Mouse (Mus musculus) kidney, adult 11 months (tissue): ENCODE results near the gene Hrh2.

ENCODE experiments used
- DNase-seq: peaks from one replicate; pipeline ENCODE4 v3.0.0; 2022

Hrh2 gene

GRCm38 (mm10) chr13:54178647-54179046 lies 13.3 kb upstream of the Hrh2 start:
- DNase-seq: no peak

GRCm38 (mm10) chr13:54179971-54180370 lies 12.0 kb upstream of the Hrh2 start:
- DNase-seq: no peak

GRCm38 (mm10) chr13:54180461-54180860 lies 11.5 kb upstream of the Hrh2 start:
- no peak for DNase-seq

GRCm38 (mm10) chr13:54181318-54181717 lies 10.6 kb upstream of the Hrh2 start:
- DNase-seq: no peak

GRCm38 (mm10) chr13:54181947-54182346 lies 10.0 kb upstream of the Hrh2 start:
- no peak for DNase-seq

- no peak for DNase-seq
Measured at GRCm38 (mm10) chr13:54186394-54186793, 5.5 kb upstream of the Hrh2 start.

GRCm38 (mm10) chr13:54188190-54188706 lies 3.7 kb upstream of the Hrh2 start:
- DNase-seq: no peak

GRCm38 (mm10) chr13:54189896-54190295 lies 2.0 kb upstream of the Hrh2 start:
- DNase-seq: no peak

GRCm38 (mm10) chr13:54191181-54191580 lies 748 bp upstream of the Hrh2 start:
- DNase-seq: no peak

- DNase-seq: no peak
Measured at GRCm38 (mm10) chr13:54193580-54193979, 1.7 kb downstream of the Hrh2 start.

GRCm38 (mm10) chr13:54199000-54199399 lies 7.1 kb downstream of the Hrh2 start:
- no peak for DNase-seq

- DNase-seq: no peak
Measured at GRCm38 (mm10) chr13:54202458-54202857, 10.5 kb downstream of the Hrh2 start.

GRCm38 (mm10) chr13:54203419-54203818 lies 11.5 kb downstream of the Hrh2 start:
- no peak for DNase-seq

GRCm38 (mm10) chr13:54205195-54205594 lies 13.3 kb downstream of the Hrh2 start:
- DNase-seq: no peak

GRCm38 (mm10) chr13:54206140-54206753 lies 14.3 kb downstream of the Hrh2 start:
- DNase-seq: no peak

- no peak for DNase-seq
Measured at GRCm38 (mm10) chr13:54209476-54210253, 17.7 kb downstream of the Hrh2 start.

GRCm38 (mm10) chr13:54211528-54212488 lies 19.9 kb downstream of the Hrh2 start:
- DNase-seq: peak; percentile 28

- no peak for DNase-seq
Measured at GRCm38 (mm10) chr13:54212516-54212915, 20.6 kb downstream of the Hrh2 start.

GRCm38 (mm10) chr13:54215266-54215665 lies 23.3 kb downstream of the Hrh2 start:
- DNase-seq: no peak

- DNase-seq: no peak
Measured at GRCm38 (mm10) chr13:54215777-54216316, 23.9 kb downstream of the Hrh2 start.

- DNase-seq: no peak
Measured at GRCm38 (mm10) chr13:54218341-54218740, 26.4 kb downstream of the Hrh2 start.

GRCm38 (mm10) chr13:54221631-54222179 lies 29.8 kb downstream of the Hrh2 start:
- no peak for DNase-seq
